Comparison of ENCODE assay signal across 1 mouse cellular context in the genomic region with DNA sequence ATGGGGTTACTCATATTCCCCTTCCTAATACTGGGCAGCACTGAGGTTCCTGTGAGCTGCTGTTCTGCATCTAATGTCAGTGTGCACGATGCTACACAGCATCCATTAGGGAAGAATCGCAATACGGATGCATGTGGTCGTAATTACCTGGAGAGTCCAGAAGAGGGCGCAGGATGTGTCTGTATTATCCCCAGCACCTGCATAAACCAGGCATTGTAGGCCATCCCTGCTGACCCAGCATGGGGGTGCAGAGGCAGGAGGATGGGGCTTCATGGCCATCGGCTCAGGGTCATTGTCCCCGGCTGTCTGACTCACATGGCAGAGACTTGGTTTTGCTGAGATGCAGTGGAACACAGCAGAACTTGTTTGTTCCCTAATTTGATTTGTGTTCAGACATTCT.
TF ChIP-seq lines count a peak whose summit lies in the region.

No protein-coding gene starts in this region.

TF ChIP-seq in myocyte, 11 proteins besides CTCF, POLR2A, EP300 and RAD21 (continued from another document):
- TF ChIP-seq MYOD1 (IDR thresholded peaks at IDR 0.05; ENCODE audit: control insufficient read depth in 1 of 3, insufficient read length in 2 of 3, low read depth in 2 of 3) (no peak), E2F4 (IDR thresholded peaks at IDR 0.05; ENCODE audit: insufficient read depth) (no peak)
